Mouse (Mus musculus): Measurements from ENCODE around the gene Irf4. TPM values are rescaled to one million over a fixed set of nuclear protein-coding genes. Genes with fewer than 3 reads are reported as not detected.

The Irf4 gene
- polyA plus RNA-seq, 1 experiment: 6.6 TPM

DNA sequence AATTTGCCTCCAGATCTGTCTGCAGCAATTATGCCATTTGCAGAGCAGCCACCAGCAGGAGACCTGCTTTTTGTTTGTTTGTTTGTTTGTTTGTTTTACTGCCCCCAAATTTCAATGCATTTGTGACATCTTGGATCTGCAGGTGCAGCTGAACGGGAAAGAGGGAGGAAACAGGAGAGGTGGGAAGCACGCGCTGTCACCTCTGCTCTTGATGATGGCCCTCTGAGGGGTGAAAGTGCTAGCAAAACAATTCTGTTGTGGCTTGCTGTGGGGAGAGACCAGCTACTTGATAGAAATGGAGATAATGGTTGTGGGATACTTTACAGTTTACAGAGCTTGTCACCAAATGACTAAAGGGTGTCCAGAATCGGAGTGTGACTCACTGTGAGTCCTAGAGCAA is 46.9 kb downstream of the Irf4 start:
- DNase-seq: no peak
- Histone ChIP-seq H3K4me1 (replicated peaks; ENCODE audit: control insufficient read depth, insufficient read depth, low read length) (peaks cover 24% of the 10 kb centered on the region), H3K36me3 (ENCODE audit: control insufficient read depth, insufficient read depth, low read length) (no peaks in the 10 kb centered on the region), H3K27me3 (ENCODE audit: control insufficient read depth, insufficient read depth, low read length) (no peaks in the 10 kb centered on the region), H3K27ac (ENCODE audit: control insufficient read depth, insufficient read depth, low read length) (no peak overlapping the region), H3K4me3 (ENCODE audit: control insufficient read depth, insufficient read depth, low read length) (no peak overlapping the region)
- WGBS: 94% methylated on average over 4 of the region's 4 CpGs
- TF ChIP-seq POLR2A (IDR thresholded peaks at IDR 0.05; ENCODE audit: control insufficient read depth, extremely low read depth, insufficient read depth, low read length, poor library complexity): no peak
- no peak for TF ChIP-seq CTCF (IDR thresholded peaks at IDR 0.05; ENCODE audit: borderline replicate concordance, control insufficient read depth, extremely low read depth, insufficient read depth, low read length, poor library complexity)

DNA sequence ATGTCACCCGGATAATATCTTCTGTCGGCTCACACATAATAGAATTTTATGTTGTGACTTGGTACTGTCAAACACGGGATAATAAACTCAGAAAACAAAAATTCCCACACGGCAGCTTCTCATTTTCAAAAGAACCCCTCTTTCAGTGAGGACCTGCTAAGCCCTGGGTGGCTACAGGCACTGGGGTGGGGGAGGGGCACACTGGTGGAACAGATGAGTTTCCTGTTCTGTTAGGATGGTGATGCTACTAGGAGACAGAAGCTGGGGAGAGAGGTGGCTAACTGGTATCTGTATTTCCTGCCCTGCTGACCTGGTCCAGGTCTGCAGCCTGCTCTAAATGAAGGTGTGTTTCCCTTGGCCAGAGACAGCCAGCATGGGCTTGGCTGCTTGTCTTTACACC is 52.9 kb downstream of the Irf4 start:
- Histone ChIP-seq H3K4me1 (replicated peaks; ENCODE audit: control insufficient read depth, insufficient read depth, low read length) (peaks cover 5% of the 10 kb centered on the region), H3K27me3 (ENCODE audit: control insufficient read depth, insufficient read depth, low read length) (no peaks in the 10 kb centered on the region), H3K36me3 (ENCODE audit: control insufficient read depth, insufficient read depth, low read length) (no peaks in the 10 kb centered on the region), H3K27ac (ENCODE audit: control insufficient read depth, insufficient read depth, low read length) (no peak overlapping the region), H3K4me3 (ENCODE audit: control insufficient read depth, insufficient read depth, low read length) (no peak overlapping the region)
- TF ChIP-seq CTCF (IDR thresholded peaks at IDR 0.05; ENCODE audit: borderline replicate concordance, control insufficient read depth, extremely low read depth, insufficient read depth, low read length, poor library complexity) (no peak), POLR2A (IDR thresholded peaks at IDR 0.05; ENCODE audit: control insufficient read depth, extremely low read depth, insufficient read depth, low read length, poor library complexity) (no peak)
- WGBS: 80% methylated on average over 4 of the region's 4 CpGs
- DNase-seq: peak; percentile 56

DNA sequence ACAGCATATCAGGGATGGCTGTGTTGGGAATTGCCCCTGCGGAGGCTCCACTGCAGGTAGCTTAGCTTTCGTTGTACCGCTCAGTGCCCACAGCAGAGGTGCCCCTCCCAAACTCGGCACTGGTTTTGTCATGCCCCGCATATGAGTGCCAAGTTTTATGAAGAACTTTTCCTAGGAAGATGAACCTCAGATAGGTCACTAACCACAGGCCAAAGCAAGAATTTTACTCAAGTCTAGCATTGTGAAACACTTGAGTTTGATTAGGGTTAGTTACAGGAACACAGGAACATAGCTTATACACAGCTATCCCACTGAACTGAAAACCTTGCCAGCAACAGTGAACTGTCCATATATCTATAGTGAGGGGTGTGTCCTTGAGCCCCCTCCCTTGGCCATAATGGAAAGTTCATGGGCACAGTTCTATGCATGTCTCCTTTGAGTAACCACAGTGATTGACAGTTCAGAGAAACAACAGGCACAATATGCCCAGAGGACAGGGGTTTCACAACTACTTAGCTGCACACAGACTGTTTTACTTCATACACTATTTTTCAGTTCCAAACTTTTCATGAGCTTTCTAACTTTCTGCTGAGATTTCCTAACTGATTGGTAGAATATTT is 53.4 kb downstream of the Irf4 start:
- no peak overlapping the region for H3K4me3 ChIP-seq (ENCODE audit: control insufficient read depth, insufficient read depth, low read length)
- 92% methylated on average over 5 of the region's 5 CpGs for WGBS
- H3K27me3 ChIP-seq (ENCODE audit: control insufficient read depth, insufficient read depth, low read length): no peaks in the 10 kb centered on the region
- H3K36me3 ChIP-seq (ENCODE audit: control insufficient read depth, insufficient read depth, low read length): no peaks in the 10 kb centered on the region
- TF ChIP-seq CTCF (IDR thresholded peaks at IDR 0.05; ENCODE audit: borderline replicate concordance, control insufficient read depth, extremely low read depth, insufficient read depth, low read length, poor library complexity): no peak
- TF ChIP-seq POLR2A (IDR thresholded peaks at IDR 0.05; ENCODE audit: control insufficient read depth, extremely low read depth, insufficient read depth, low read length, poor library complexity): no peak
- DNase-seq: no peak
- peaks cover 5% of the 10 kb centered on the region for H3K4me1 ChIP-seq (replicated peaks; ENCODE audit: control insufficient read depth, insufficient read depth, low read length)
- no peak overlapping the region for H3K27ac ChIP-seq (ENCODE audit: control insufficient read depth, insufficient read depth, low read length)

DNA sequence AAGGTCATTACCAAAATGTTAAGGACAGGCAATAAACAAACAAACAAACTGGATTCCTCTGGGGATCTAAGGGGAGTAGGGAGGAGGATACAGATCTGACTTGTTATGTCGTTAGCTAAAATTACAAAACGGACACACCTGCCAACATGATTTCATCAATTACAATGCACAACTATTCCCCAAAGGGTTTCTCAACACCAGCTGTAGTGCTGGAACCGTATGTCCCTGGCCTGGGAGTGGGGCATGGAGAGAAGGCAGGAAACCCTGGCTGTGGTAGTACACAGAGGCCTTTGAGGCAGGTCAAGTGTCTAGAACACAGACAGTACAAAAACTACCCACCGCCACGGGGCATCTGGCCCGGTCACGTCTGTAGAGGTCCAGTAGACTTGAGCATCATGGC is 60.2 kb downstream of the Irf4 start:
- no peaks in the 10 kb centered on the region for H3K27me3 ChIP-seq (ENCODE audit: control insufficient read depth, insufficient read depth, low read length)
- no peak overlapping the region for H3K27ac ChIP-seq (ENCODE audit: control insufficient read depth, insufficient read depth, low read length)
- H3K36me3 ChIP-seq (ENCODE audit: control insufficient read depth, insufficient read depth, low read length): no peaks in the 10 kb centered on the region
- no peak overlapping the region for H3K4me3 ChIP-seq (ENCODE audit: control insufficient read depth, insufficient read depth, low read length)
- peaks cover 6% of the 10 kb centered on the region for H3K4me1 ChIP-seq (replicated peaks; ENCODE audit: control insufficient read depth, insufficient read depth, low read length)
- DNase-seq: no peak
- no peak for TF ChIP-seq POLR2A (IDR thresholded peaks at IDR 0.05; ENCODE audit: control insufficient read depth, extremely low read depth, insufficient read depth, low read length, poor library complexity)
- no peak for TF ChIP-seq CTCF (IDR thresholded peaks at IDR 0.05; ENCODE audit: borderline replicate concordance, control insufficient read depth, extremely low read depth, insufficient read depth, low read length, poor library complexity)
- 95% methylated on average over 7 of the region's 7 CpGs for WGBS

DNA sequence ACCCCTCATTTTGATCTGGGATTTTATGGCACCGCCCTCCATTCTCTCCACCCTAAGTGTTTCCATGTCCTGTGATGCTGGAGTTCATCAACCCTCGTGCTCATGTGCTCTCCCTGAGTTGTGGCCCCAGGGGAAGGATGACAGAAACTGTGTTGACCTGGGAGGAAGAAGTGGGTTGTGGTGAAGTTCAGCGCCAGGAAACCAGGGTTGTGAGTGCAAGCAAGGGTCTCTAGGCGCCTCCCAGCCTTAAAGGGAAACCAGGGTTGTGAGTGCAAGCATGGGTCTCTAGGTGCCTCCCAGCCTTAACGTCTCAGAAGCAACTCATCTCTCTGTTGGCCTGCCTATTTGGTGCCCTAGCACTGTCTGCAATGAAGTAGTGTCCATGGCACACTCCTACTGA is 64.4 kb downstream of the Irf4 start:
- Histone ChIP-seq H3K4me1 (replicated peaks; ENCODE audit: control insufficient read depth, insufficient read depth, low read length) (peaks cover 19% of the 10 kb centered on the region), H3K27ac (ENCODE audit: control insufficient read depth, insufficient read depth, low read length) (no peak overlapping the region), H3K27me3 (ENCODE audit: control insufficient read depth, insufficient read depth, low read length) (no peaks in the 10 kb centered on the region), H3K4me3 (ENCODE audit: control insufficient read depth, insufficient read depth, low read length) (no peak overlapping the region), H3K36me3 (ENCODE audit: control insufficient read depth, insufficient read depth, low read length) (peaks cover 4% of the 10 kb centered on the region; the same call in 1 of the 2 replicates)
- TF ChIP-seq POLR2A (IDR thresholded peaks at IDR 0.05; ENCODE audit: control insufficient read depth, extremely low read depth, insufficient read depth, low read length, poor library complexity) (no peak), CTCF (IDR thresholded peaks at IDR 0.05; ENCODE audit: borderline replicate concordance, control insufficient read depth, extremely low read depth, insufficient read depth, low read length, poor library complexity) (no peak)
- DNase-seq: no peak
- WGBS: 31% methylated on average over 5 of the region's 5 CpGs

DNA sequence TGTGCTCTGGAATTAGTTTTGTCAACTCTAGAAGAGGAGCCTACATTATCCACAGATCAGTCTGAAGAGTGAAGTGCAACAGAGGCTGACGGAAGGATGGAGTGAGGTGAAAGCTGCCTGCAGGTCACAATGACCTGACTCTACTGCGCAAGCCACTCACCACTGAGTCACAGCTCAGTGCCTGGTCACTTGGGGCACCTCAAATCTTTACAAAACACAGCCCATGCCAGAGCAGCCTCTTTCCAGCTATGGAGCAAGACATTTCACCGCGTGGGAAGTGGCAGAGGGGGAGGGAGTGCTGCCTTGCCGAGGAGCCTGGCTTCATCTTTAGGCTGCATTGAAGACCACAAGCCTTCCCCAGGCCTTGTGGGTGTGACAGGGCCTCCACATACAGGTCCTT is 65.2 kb downstream of the Irf4 start:
- peaks cover 19% of the 10 kb centered on the region for H3K4me1 ChIP-seq (replicated peaks; ENCODE audit: control insufficient read depth, insufficient read depth, low read length)

More for the DNA sequence above, 65.2 kb downstream of the Irf4 start:
- Histone ChIP-seq H3K27me3 (ENCODE audit: control insufficient read depth, insufficient read depth, low read length) (no peaks in the 10 kb centered on the region), H3K27ac (ENCODE audit: control insufficient read depth, insufficient read depth, low read length) (no peak overlapping the region), H3K4me3 (ENCODE audit: control insufficient read depth, insufficient read depth, low read length) (no peak overlapping the region), H3K36me3 (ENCODE audit: control insufficient read depth, insufficient read depth, low read length) (peaks cover 9% of the 10 kb centered on the region)
- WGBS: 66% methylated on average over 5 of the region's 5 CpGs
- no peak for DNase-seq
- TF ChIP-seq CTCF (IDR thresholded peaks at IDR 0.05; ENCODE audit: borderline replicate concordance, control insufficient read depth, extremely low read depth, insufficient read depth, low read length, poor library complexity): no peak
- TF ChIP-seq POLR2A (IDR thresholded peaks at IDR 0.05; ENCODE audit: control insufficient read depth, extremely low read depth, insufficient read depth, low read length, poor library complexity): no peak

Other genes with a start within 250 kb of the Irf4 start
- gene Uqcrfs1, start 203.9 kb upstream of the Irf4 start, polyA plus RNA-seq (2012; rRNA removed): 171 and 180 TPM in 2 replicates
- 10.6 and 11.1 TPM in 2 replicates for gene Dusp22, start 89.2 kb upstream of the Irf4 start, polyA plus RNA-seq (2012; rRNA removed)
- 0.77 and 1.1 TPM in 2 replicates for gene Hus1b, start 198.5 kb downstream of the Irf4 start, polyA plus RNA-seq (2012; rRNA removed)
- gene Exoc2, start 224.9 kb downstream of the Irf4 start, polyA plus RNA-seq (2012; rRNA removed): 25.7 and 25.9 TPM in 2 replicates
- not detected in 2 replicates for gene Gm5447, start 225.0 kb downstream of the Irf4 start, polyA plus RNA-seq (2012; rRNA removed)

Data from thymus, adult 2 months (tissue).